Mouse (Mus musculus) liver, postnatal 0 days (tissue): ENCODE measurements at regions not wholly inside any gene's neighbourhood (a gene's known extent, or its start where the extent isn't known, plus 50 kb on each side); places are given as distances from the start of the nearest gene placed in this dataset.
A peak's percentile ranks its signal among the peaks of the same experiment; 100 is the strongest.

ENCODE experiments used
- ATAC-seq: fragments of 200-750 bp; cut with Nextera tagmentation; 2 replicates; pipeline ENCODE4 v1.8.0; 2017; ENCODE audit warnings: mild to moderate bottlenecking, moderate library complexity
- DNase-seq: peaks from one replicate; pipeline ENCODE4 v3.0.0-alpha.2; 2016
- H3K27ac ChIP-seq: fragments of 300-500 bp; sonication (generic); 2 replicates; pipeline ENCODE4 v1.5.1; 2014; ENCODE audit warnings: antibody characterized with exemption, moderate library complexity, mild to moderate bottlenecking, low read depth
- H3K27me3 ChIP-seq: fragments of 300-500 bp; sonication (generic); 2 replicates; pipeline ENCODE4 v1.6.1; 2014; ENCODE audit warnings: low read length, control low read depth, mixed read lengths; ENCODE audit not compliant: insufficient read depth
- H3K36me3 ChIP-seq: fragments of 300-500 bp; sonication (generic); replicated peaks from 2 replicates; pipeline ENCODE4 v1.6.1; 2014; ENCODE audit warnings: mild to moderate bottlenecking, control low read depth, low read length, moderate library complexity, mixed read lengths; ENCODE audit not compliant: insufficient read depth
- H3K4me1 ChIP-seq: fragments of 300-500 bp; sonication (generic); 2 replicates; pipeline ENCODE4 v1.6.1; 2014; ENCODE audit warnings: antibody characterized with exemption, mild to moderate bottlenecking, control low read depth; ENCODE audit not compliant: insufficient read depth
- H3K4me2 ChIP-seq: fragments of 300-500 bp; sonication (generic); 2 replicates; pipeline ENCODE4 v1.6.1; 2014; ENCODE audit warnings: low read depth, mild to moderate bottlenecking, low read length, moderate library complexity, mixed read lengths
- H3K4me3 ChIP-seq: fragments of 300-500 bp; sonication (generic); 2 replicates; pipeline ENCODE4 v1.5.1; 2014; ENCODE audit warnings: low read depth, low read length
- H3K9ac ChIP-seq: fragments of 300-500 bp; sonication (generic); replicated peaks from 2 replicates; pipeline ENCODE4 v1.6.1; 2014; ENCODE audit warnings: mild to moderate bottlenecking, moderate library complexity
- H3K9me3 ChIP-seq: fragments of 300-500 bp; sonication (generic); 2 replicates; pipeline ENCODE4 v1.6.1; 2016; ENCODE audit warnings: mild to moderate bottlenecking, control low read depth, low read length, mixed read lengths
- CTCF ChIP-seq: sonication (generic); IDR thresholded peaks from 2 replicates; pipeline ENCODE4 v1.5.1; 2016; ENCODE audit warnings: antibody characterized with exemption, low read depth
- EP300 ChIP-seq: IDR thresholded peaks from 2 replicates; pipeline ENCODE4 v1.6.1; 2016; ENCODE audit warnings: antibody characterized with exemption, low read depth, mild to moderate bottlenecking
- WGBS: fragments of 180-500 bp; shearing (Covaris S2); extraction: QIAGEN DNeasy Blood & Tissue Kit; methylation state at CpG from one replicate; pipeline ENCODE4 v1.1.7; 2014; ENCODE audit not compliant: insufficient replicate concordance; 5-methylcytosine and 5-hydroxymethylcytosine counted together

- TF ChIP-seq EP300 (no peak), CTCF (no peak)
- peak overlapping the region; percentile 45 for H3K4me3 ChIP-seq
- peaks cover 56% of the 10 kb centered on the region for H3K27me3 ChIP-seq
- H3K9me3 ChIP-seq = no peaks in the 10 kb centered on the region
- ATAC-seq (no peak), DNase-seq (peak; percentile 66)
- peak overlapping the region; percentile 75 for H3K4me2 ChIP-seq
- peaks cover 33% of the 10 kb centered on the region for H3K4me1 ChIP-seq
- H3K9ac ChIP-seq = peak overlapping the region; percentile 41; the same call in 1 of the 2 replicates
- H3K36me3 ChIP-seq = no peaks in the 10 kb centered on the region
- 1% methylated on average over 30 of the region's 30 CpGs for WGBS
- no peak overlapping the region for H3K27ac ChIP-seq
These were observed 178.2 kb upstream of the Mkln1 start for GRCm38 (mm10) chr6:31220184-31220931.

DNA sequence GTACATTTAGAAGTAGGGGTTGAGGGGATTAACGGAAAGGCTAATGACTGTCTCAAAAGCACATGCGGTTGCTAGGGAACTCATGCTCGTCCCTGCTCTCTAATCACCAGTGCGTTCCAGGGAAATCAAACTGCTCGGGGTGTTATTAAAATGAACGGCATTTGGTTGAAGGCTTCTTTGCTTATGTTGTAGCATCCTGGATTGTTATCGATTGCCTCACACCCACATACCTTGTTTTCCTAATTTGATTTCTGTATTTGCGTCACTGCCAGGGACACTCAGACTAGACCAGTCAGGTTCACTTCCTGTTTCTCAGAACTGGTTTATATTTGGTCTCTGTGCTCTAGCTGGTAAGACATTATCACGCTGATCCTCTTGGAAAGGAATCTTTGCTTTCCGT is 177.0 kb upstream of the Mkln1 start:
- ATAC-seq = peak; percentile 30; the same call in 1 of the 2 replicates
- TF ChIP-seq EP300 = peak; percentile 32; the same call in 1 of the 2 replicates
- TF ChIP-seq CTCF = no peak
- no peak for DNase-seq
- H3K27ac ChIP-seq = no peak overlapping the region
- 24% methylated on average over 10 of the region's 10 CpGs for WGBS
- H3K4me1 ChIP-seq = peaks cover 28% of the 10 kb centered on the region
- no peaks in the 10 kb centered on the region for H3K9me3 ChIP-seq
- no peaks in the 10 kb centered on the region for H3K36me3 ChIP-seq
- no peak overlapping the region for H3K9ac ChIP-seq
- H3K4me3 ChIP-seq = no peak overlapping the region
- peaks cover 46% of the 10 kb centered on the region for H3K27me3 ChIP-seq
- peak overlapping the region; percentile 42 for H3K4me2 ChIP-seq

DNA sequence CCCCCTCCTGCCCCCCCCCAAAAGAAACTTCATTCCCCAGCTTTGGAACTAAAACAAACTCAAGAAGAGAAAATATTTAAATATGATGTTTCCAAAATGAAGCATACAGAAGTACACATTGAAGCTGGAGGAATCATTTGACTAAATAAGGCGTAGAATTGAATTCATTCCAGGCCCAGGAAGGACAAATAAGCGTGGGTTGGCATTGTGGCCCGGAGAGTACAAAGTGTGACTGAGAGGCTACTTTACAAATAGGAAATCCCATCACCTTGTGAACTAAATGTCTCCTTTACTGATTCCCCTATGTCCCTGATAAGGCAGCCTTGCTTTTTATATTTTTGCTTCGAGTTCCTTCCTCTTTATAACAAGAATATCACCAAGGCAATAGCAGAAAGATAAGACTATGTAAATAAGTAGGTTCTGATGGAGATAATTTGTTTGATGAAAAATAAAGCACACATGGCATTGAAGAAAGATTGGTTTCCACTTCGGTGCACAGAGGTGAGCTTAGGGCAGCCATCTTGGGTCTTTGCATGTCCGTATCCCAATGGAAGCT is 176.4 kb upstream of the Mkln1 start:
- Histone ChIP-seq H3K4me3 (no peak overlapping the region), H3K4me2 (0 out of 2 replicates have a peak overlapping the region, but pooled peaks have one; percentile 42), H3K9ac (no peak overlapping the region), H3K36me3 (no peaks in the 10 kb centered on the region), H3K27me3 (peaks cover 40% of the 10 kb centered on the region), H3K4me1 (peaks cover 22% of the 10 kb centered on the region), H3K9me3 (no peaks in the 10 kb centered on the region), H3K27ac (no peak overlapping the region)
- ATAC-seq (no peak), DNase-seq (no peak)
- 58% methylated on average over 6 of the region's 6 CpGs for WGBS
- TF ChIP-seq CTCF = no peak
- no peak for TF ChIP-seq EP300

DNA sequence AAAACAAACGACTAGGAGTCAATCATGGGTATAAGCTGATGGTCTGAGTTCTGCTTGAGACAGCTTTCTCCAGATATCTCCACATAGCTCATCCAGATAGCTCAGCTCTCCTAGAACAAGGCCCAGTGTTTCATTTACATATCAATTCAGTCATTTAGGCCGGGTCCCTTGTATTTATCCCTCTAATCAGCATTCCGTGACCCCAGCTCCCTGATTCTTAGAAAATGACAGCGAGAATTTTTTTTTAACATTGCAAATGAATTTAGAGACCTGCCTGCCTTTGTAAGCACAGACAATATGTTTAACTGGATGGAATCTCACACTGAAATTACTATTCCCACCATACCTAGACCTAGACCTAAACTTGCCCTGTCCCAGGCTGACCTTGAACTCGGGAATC is 171.1 kb upstream of the Mkln1 start:
- no peak overlapping the region for H3K27ac ChIP-seq
- ATAC-seq = no peak
- H3K27me3 ChIP-seq = no peaks in the 10 kb centered on the region
- TF ChIP-seq EP300 = no peak
- no peak for TF ChIP-seq CTCF
- H3K4me1 ChIP-seq = no peaks in the 10 kb centered on the region
- 56% methylated on average over 5 of the region's 5 CpGs for WGBS
- DNase-seq = no peak
- no peaks in the 10 kb centered on the region for H3K36me3 ChIP-seq
- H3K9me3 ChIP-seq = no peaks in the 10 kb centered on the region
- H3K9ac ChIP-seq = no peak overlapping the region
- no peak overlapping the region for H3K4me2 ChIP-seq
- H3K4me3 ChIP-seq = no peak overlapping the region

DNA sequence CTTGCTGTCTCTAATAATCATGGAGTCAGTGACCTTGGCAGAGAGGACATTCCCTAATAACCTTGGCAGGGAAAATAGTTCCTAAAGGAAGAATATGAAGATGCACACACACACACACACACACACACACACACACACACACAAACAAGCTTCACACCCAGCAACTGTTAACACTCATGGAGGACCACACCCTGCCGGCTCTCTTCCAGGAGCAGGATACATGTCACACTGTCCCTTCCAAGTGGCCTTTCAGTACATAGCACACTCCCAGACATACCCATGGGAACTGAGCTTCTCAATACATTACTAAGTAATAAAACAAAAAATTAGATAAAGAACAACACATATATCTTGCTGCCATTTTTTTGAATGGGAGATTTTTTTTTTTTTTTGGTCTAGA is 170.5 kb upstream of the Mkln1 start:
- no peak for ATAC-seq
- H3K4me1 ChIP-seq = no peaks in the 10 kb centered on the region
- no peak overlapping the region for H3K9ac ChIP-seq
- H3K9me3 ChIP-seq = no peaks in the 10 kb centered on the region
- TF ChIP-seq CTCF (no peak), EP300 (no peak)
- H3K4me2 ChIP-seq = no peak overlapping the region
- DNase-seq = no peak
- 86% methylated on average over 1 of the region's 1 CpGs for WGBS
- H3K27me3 ChIP-seq = no peaks in the 10 kb centered on the region
- H3K36me3 ChIP-seq = no peaks in the 10 kb centered on the region
- H3K27ac ChIP-seq = no peak overlapping the region
- no peak overlapping the region for H3K4me3 ChIP-seq

- WGBS = 79% methylated on average over 4 of the region's 4 CpGs
These were observed 166.7 kb upstream of the Mkln1 start for GRCm38 (mm10) chr6:31231821-31232220.

More at GRCm38 (mm10) chr6:31231821-31232220, 166.7 kb upstream of the Mkln1 start:
- Histone ChIP-seq H3K9ac (no peak overlapping the region), H3K27ac (no peak overlapping the region), H3K4me1 (no peaks in the 10 kb centered on the region), H3K9me3 (no peaks in the 10 kb centered on the region), H3K4me3 (no peak overlapping the region), H3K27me3 (no peaks in the 10 kb centered on the region), H3K36me3 (no peaks in the 10 kb centered on the region), H3K4me2 (no peak overlapping the region)
- ATAC-seq (no peak), DNase-seq (no peak)
- TF ChIP-seq EP300 = no peak
- TF ChIP-seq CTCF = no peak
